Mouse (Mus musculus): ENCODE data around the gene Olfr91. TPM values are rescaled to one million over a fixed set of nuclear protein-coding genes. Genes with fewer than 3 reads are reported as not detected.
"Not testable (repeated sequence)": the region's sequence is repeated elsewhere in the genome, so short reads cannot be mapped to it uniquely, and the experiment has no call there.

Olfr91 gene
- polyA plus RNA-seq (2014; fragmentation: Nextera tagmentation; extraction: Ambion mirVana) = not detected in 2 replicates

DNA sequence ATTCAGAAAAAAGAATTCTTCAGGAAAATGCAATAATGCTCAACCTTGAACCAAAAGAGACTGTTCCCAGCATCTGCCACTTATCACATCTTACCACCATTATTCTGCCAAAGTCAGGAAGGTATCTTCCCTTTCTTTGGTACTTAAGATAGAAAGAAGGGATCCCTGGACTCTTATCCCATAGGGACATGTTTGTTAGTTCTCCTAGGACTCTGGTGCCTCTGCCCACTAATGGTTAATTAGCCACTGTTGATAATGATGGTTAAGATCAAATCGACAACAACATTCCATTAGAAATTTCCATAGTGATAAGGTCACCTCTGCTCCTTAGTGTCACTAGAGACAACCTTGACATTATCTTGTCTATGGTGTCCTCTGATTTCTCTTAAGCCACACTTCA is at the start of gene Olfr91:
Gene Olfr91 (minus strand): TSS at position 101 of the 400 bp plus-strand sequence.
- H3K4me2 ChIP-seq (ENCODE audit: low read length) = no peak within 1 kb of the TSS
- 87% methylated on average over 1 of the region's 1 CpGs for WGBS

DNA sequence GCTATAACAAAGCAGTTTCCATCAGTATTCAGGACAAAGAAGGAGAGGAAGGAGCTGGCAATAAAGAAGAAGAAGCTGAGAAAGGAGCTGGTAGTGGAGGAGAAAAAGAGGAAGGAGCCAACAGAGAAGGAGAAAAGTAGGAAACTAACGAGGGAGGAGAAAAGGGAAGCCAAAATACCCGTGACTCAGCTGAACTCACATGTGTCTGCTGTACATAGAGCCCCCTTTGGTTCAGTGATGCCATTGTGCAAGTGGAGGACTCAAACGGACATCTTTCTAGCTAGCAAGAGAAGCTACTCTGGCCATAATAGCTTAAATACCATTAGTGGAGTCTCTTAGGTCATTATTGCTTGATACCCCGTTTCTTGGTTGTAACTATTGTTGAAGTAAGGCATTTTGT is 33.3 kb upstream of the Olfr91 start:
- H3K9me3 ChIP-seq (ENCODE audit: control insufficient read depth, low read length); H3K27me3 ChIP-seq (replicated peaks; ENCODE audit: control insufficient read depth, insufficient read depth, low read length); ATAC-seq (replicated peaks; ENCODE audit: low FRiP score, low TSS enrichment, low read depth); H3K4me1 ChIP-seq (replicated peaks; ENCODE audit: control insufficient read depth, insufficient read depth, low read length); H3K36me3 ChIP-seq (ENCODE audit: control insufficient read depth, insufficient read depth, low read length); H3K4me3 ChIP-seq (ENCODE audit: low read depth, low read length); H3K9ac ChIP-seq (ENCODE audit: low read length); DNase-seq (ENCODE audit: low spot score); H3K27ac ChIP-seq (ENCODE audit: low read depth); H3K4me2 ChIP-seq (ENCODE audit: low read length): not testable (repeated sequence)
- WGBS = 66% methylated on average over 4 of the region's 4 CpGs

More for the DNA sequence above, at the start of gene Olfr91:
- H3K4me3 ChIP-seq (ENCODE audit: low read depth, low read length) = no peak within 1 kb of the TSS
- no peak for ATAC-seq (replicated peaks; ENCODE audit: low FRiP score, low TSS enrichment, low read depth)
- H3K27me3 ChIP-seq (replicated peaks; ENCODE audit: control insufficient read depth, insufficient read depth, low read length) = no peaks in the 10 kb centered on the region
- no peak within 1 kb of the TSS for H3K9ac ChIP-seq (ENCODE audit: low read length)
- H3K9me3 ChIP-seq (ENCODE audit: control insufficient read depth, low read length) = no peaks in the 10 kb centered on the region
- H3K4me1 ChIP-seq (replicated peaks; ENCODE audit: control insufficient read depth, insufficient read depth, low read length) = no peaks in the 10 kb centered on the region
- H3K27ac ChIP-seq (ENCODE audit: low read depth) = no peak within 1 kb of the TSS
- H3K36me3 ChIP-seq (ENCODE audit: control insufficient read depth, insufficient read depth, low read length) = no peaks in the 10 kb centered on the region
- DNase-seq (ENCODE audit: low spot score) = no peak

DNA sequence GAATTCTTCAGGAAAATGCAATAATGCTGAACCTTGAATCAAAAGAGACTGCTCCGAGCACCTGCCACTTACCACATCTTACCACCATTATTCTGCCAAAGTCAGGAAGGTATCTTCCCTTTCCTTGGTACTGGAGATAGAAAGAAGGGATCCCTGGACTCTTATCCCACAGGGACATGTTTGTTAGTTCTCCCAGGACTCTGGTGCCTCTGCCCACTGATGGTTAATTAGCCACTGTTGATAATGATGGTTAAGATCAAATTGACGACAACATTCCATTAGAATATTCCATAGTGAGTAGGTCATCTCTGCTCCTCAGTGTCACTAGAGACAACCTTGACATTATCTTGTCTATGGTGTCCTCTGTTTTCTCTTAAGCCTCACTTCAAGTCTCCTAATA is 21.9 kb upstream of the Olfr91 start, which contains the start of gene Olfr92:
Gene Olfr92 (minus strand): TSS at position 101 of the 400 bp plus-strand sequence.
- Histone ChIP-seq H3K9me3 (ENCODE audit: control insufficient read depth, low read length) (no peaks in the 10 kb centered on the region), H3K4me2 (ENCODE audit: low read length) (no peak within 1 kb of the TSS), H3K27me3 (replicated peaks; ENCODE audit: control insufficient read depth, insufficient read depth, low read length) (no peaks in the 10 kb centered on the region), H3K4me3 (ENCODE audit: low read depth, low read length) (no peak within 1 kb of the TSS), H3K9ac (ENCODE audit: low read length) (no peak within 1 kb of the TSS), H3K27ac (ENCODE audit: low read depth) (no peak within 1 kb of the TSS), H3K4me1 (replicated peaks; ENCODE audit: control insufficient read depth, insufficient read depth, low read length) (no peaks in the 10 kb centered on the region), H3K36me3 (ENCODE audit: control insufficient read depth, insufficient read depth, low read length) (no peaks in the 10 kb centered on the region)
- 91% methylated on average over 2 of the region's 2 CpGs for WGBS
- ATAC-seq (replicated peaks; ENCODE audit: low FRiP score, low TSS enrichment, low read depth) (no peak), DNase-seq (ENCODE audit: low spot score) (no peak)

DNA sequence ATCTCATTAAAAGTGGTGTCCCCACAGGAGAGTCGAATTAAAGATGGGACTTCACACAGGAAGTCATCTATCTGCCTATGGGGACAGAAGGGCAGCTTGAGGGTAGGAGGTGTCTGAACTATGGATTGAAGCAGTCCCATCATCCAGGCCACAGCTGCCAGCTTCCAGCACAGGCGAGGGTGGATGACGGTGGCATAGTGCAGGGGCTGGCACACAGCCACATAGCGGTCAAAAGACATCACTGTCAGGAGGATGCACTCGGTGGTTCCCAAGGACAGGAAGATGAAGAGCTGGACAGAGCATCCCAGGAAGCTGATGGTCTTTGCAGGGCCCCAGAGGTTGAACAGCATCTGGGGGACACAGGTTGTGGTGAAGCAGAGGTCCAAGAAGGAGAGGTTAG is 4.8 kb downstream of the Olfr91 start:
- WGBS = 84% methylated on average over 5 of the region's 5 CpGs
- ATAC-seq (replicated peaks; ENCODE audit: low FRiP score, low TSS enrichment, low read depth) = no peak
- no peak overlapping the region for H3K27ac ChIP-seq (ENCODE audit: low read depth)

DNA sequence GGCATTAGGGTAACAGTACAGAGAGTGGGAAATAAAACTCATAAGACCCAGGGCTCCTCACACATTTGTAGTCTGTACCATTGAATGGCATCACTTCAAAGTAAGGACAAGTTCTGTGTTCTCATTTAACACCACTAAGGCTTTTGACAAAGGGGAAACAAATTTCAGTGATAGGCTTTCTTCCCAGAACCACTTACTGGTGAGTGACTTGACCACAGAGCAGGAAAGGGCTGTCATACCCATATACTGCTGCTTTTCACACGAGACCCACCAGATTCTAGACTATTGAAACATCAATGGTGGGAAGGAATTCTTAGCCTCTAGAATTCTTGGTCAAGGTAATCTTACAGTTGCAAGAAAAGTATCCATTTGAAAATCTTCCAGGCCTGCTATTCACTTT is 5.9 kb downstream of the Olfr91 start:
- no peak overlapping the region for H3K27ac ChIP-seq (ENCODE audit: low read depth)
- no peak for ATAC-seq (replicated peaks; ENCODE audit: low FRiP score, low TSS enrichment, low read depth)
- H3K27me3 ChIP-seq (replicated peaks; ENCODE audit: control insufficient read depth, insufficient read depth, low read length) = no peaks in the 10 kb centered on the region
- no peaks in the 10 kb centered on the region for H3K4me1 ChIP-seq (replicated peaks; ENCODE audit: control insufficient read depth, insufficient read depth, low read length)
- no peak overlapping the region for H3K9ac ChIP-seq (ENCODE audit: low read length)
- no peaks in the 10 kb centered on the region for H3K9me3 ChIP-seq (ENCODE audit: control insufficient read depth, low read length)
- H3K4me2 ChIP-seq (ENCODE audit: low read length) = no peak overlapping the region
- H3K4me3 ChIP-seq (ENCODE audit: low read depth, low read length) = no peak overlapping the region
- DNase-seq (ENCODE audit: low spot score) = no peak
- WGBS = 89% methylated on average over 1 of the region's 1 CpGs
- no peaks in the 10 kb centered on the region for H3K36me3 ChIP-seq (ENCODE audit: control insufficient read depth, insufficient read depth, low read length)

More for the DNA sequence above, 4.8 kb downstream of the Olfr91 start:
- Histone ChIP-seq H3K36me3 (ENCODE audit: control insufficient read depth, insufficient read depth, low read length) (no peaks in the 10 kb centered on the region), H3K4me2 (ENCODE audit: low read length) (no peak overlapping the region), H3K4me3 (ENCODE audit: low read depth, low read length) (no peak overlapping the region), H3K9me3 (ENCODE audit: control insufficient read depth, low read length) (no peaks in the 10 kb centered on the region), H3K9ac (ENCODE audit: low read length) (no peak overlapping the region), H3K4me1 (replicated peaks; ENCODE audit: control insufficient read depth, insufficient read depth, low read length) (no peaks in the 10 kb centered on the region), H3K27me3 (replicated peaks; ENCODE audit: control insufficient read depth, insufficient read depth, low read length) (no peaks in the 10 kb centered on the region)
- no peak for DNase-seq (ENCODE audit: low spot score)

DNA sequence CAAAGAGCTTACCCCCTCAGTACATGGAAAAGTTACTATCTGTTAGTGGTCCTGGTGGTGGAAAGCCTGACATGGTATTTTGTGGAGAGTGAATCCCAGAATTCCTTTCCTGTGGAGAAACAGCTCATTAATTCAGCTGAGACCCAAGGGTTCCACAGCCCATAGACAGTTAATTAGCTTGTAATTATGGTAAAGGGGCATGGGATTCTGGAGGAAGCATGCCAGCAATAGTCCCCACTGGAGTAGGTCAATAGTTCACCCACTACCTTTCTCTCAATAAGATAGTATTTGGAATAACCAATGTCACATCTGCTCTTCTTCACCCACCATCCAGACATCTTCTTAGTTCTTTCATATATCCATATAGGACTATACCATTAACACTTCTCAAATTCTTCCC is 9.7 kb downstream of the Olfr91 start, which contains the start of gene Olfr90:
Gene Olfr90 (minus strand): TSS at position 101 of the 400 bp plus-strand sequence.
- ATAC-seq (replicated peaks; ENCODE audit: low FRiP score, low TSS enrichment, low read depth) = no peak
- H3K4me1 ChIP-seq (replicated peaks; ENCODE audit: control insufficient read depth, insufficient read depth, low read length) = no peaks in the 10 kb centered on the region
- no peaks in the 10 kb centered on the region for H3K9me3 ChIP-seq (ENCODE audit: control insufficient read depth, low read length)
- DNase-seq (ENCODE audit: low spot score) = no peak
- no peak within 1 kb of the TSS for H3K27ac ChIP-seq (ENCODE audit: low read depth)
- H3K4me2 ChIP-seq (ENCODE audit: low read length) = no peak within 1 kb of the TSS
- H3K4me3 ChIP-seq (ENCODE audit: low read depth, low read length) = no peak within 1 kb of the TSS
- H3K36me3 ChIP-seq (ENCODE audit: control insufficient read depth, insufficient read depth, low read length) = no peaks in the 10 kb centered on the region
- no peaks in the 10 kb centered on the region for H3K27me3 ChIP-seq (replicated peaks; ENCODE audit: control insufficient read depth, insufficient read depth, low read length)
- no peak within 1 kb of the TSS for H3K9ac ChIP-seq (ENCODE audit: low read length)

DNA sequence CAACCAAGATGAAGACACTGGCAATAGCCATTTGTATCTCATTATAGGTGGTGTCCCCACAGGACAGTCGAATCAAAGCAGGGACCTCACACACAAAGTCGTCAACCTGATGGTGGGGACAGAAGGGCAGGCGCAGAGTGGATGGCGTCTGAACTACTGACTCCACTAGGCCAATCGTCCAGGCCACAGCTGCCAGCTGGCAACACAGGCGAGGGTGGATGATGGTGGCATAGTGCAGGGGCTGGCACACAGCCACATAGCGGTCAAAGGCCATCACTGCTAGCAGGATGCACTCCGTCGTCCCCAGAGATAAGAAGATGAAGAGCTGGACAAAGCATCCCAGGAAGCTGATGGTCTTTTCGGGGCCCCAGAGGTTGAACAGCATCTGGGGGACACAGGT is 12.5 kb downstream of the Olfr91 start:
- Histone ChIP-seq H3K36me3 (ENCODE audit: control insufficient read depth, insufficient read depth, low read length) (no peaks in the 10 kb centered on the region), H3K4me2 (ENCODE audit: low read length) (no peak overlapping the region), H3K4me1 (replicated peaks; ENCODE audit: control insufficient read depth, insufficient read depth, low read length) (no peaks in the 10 kb centered on the region), H3K9ac (ENCODE audit: low read length) (no peak overlapping the region), H3K27ac (ENCODE audit: low read depth) (no peak overlapping the region), H3K27me3 (replicated peaks; ENCODE audit: control insufficient read depth, insufficient read depth, low read length) (no peaks in the 10 kb centered on the region), H3K9me3 (ENCODE audit: control insufficient read depth, low read length) (no peaks in the 10 kb centered on the region), H3K4me3 (ENCODE audit: low read depth, low read length) (no peak overlapping the region)
- DNase-seq (ENCODE audit: low spot score) (no peak), ATAC-seq (replicated peaks; ENCODE audit: low FRiP score, low TSS enrichment, low read depth) (no peak)
- 73% methylated on average over 10 of the region's 10 CpGs for WGBS

DNA sequence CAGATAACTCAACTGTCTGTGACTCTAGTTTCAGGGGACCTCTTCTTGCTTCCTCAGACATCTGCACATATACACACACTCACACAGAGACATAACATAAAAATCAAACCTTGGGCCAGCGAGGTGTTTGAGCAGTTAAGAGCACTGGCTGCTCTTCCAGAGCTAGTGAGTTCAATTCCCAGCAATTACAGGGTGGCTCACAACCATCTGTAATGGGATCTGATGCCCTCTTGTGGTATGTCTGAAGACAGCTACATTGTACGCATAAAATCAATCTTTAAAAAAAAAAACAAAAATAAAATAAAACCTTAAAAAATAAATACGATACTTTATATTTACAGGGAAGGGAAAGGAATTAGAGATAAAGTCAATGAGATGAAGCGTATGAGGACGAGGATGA is 13.4 kb downstream of the Olfr91 start:
- no peaks in the 10 kb centered on the region for H3K9me3 ChIP-seq (ENCODE audit: control insufficient read depth, low read length)
- WGBS = 71% methylated on average over 5 of the region's 5 CpGs
- DNase-seq (ENCODE audit: low spot score) (no peak), ATAC-seq (replicated peaks; ENCODE audit: low FRiP score, low TSS enrichment, low read depth) (no peak)
- H3K36me3 ChIP-seq (ENCODE audit: control insufficient read depth, insufficient read depth, low read length) = no peaks in the 10 kb centered on the region
- no peak overlapping the region for H3K4me2 ChIP-seq (ENCODE audit: low read length)
- no peaks in the 10 kb centered on the region for H3K4me1 ChIP-seq (replicated peaks; ENCODE audit: control insufficient read depth, insufficient read depth, low read length)
- H3K27me3 ChIP-seq (replicated peaks; ENCODE audit: control insufficient read depth, insufficient read depth, low read length) = no peaks in the 10 kb centered on the region
- H3K4me3 ChIP-seq (ENCODE audit: low read depth, low read length) = no peak overlapping the region
- H3K27ac ChIP-seq (ENCODE audit: low read depth) = no peak overlapping the region
- H3K9ac ChIP-seq (ENCODE audit: low read length) = no peak overlapping the region

DNA sequence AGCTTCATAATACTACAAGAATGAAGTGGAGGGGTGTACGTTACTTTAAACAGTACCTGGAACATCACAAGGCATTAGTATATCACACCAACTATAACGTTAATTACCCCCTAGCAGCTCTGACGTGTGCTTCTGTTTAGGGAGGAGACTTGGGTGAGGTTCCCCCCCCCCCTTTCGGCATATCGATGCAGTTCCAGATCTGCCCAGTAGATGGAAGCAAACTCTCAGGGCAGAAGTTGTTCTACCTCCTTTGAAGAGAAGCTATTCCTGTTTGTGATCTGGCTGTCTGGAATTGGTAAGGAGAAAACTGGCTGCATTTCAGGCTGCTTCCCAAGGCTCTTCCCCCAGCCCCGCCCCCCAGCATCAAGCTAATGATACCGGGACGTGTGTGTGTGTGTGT is 14.8 kb downstream of the Olfr91 start:
- Histone ChIP-seq H3K27me3 (replicated peaks; ENCODE audit: control insufficient read depth, insufficient read depth, low read length) (no peaks in the 10 kb centered on the region), H3K4me1 (replicated peaks; ENCODE audit: control insufficient read depth, insufficient read depth, low read length) (no peaks in the 10 kb centered on the region), H3K36me3 (ENCODE audit: control insufficient read depth, insufficient read depth, low read length) (no peaks in the 10 kb centered on the region), H3K4me2 (ENCODE audit: low read length) (no peak overlapping the region), H3K9me3 (ENCODE audit: control insufficient read depth, low read length) (no peaks in the 10 kb centered on the region), H3K27ac (ENCODE audit: low read depth) (no peak overlapping the region), H3K4me3 (ENCODE audit: low read depth, low read length) (no peak overlapping the region), H3K9ac (ENCODE audit: low read length) (no peak overlapping the region)
- WGBS = 1% methylated on average over 8 of the region's 8 CpGs
- DNase-seq (ENCODE audit: low spot score) (peak; percentile 92), ATAC-seq (replicated peaks; ENCODE audit: low FRiP score, low TSS enrichment, low read depth) (no peak; the same call in 1 of the 2 replicates)

Data from intestine, embryonic 14.5 days (tissue).